Mouse (Mus musculus): ENCODE results near the gene Rpp30. TPM values are rescaled to one million over a fixed set of nuclear protein-coding genes. Genes with fewer than 3 reads are reported as not detected.

The Rpp30 gene
- polyA plus RNA-seq, 1 experiment = 0.44 TPM

- no peaks in the 10 kb centered on the region for H3K27me3 ChIP-seq (ENCODE audit: control insufficient read depth, insufficient read depth, low read length)
- H3K27ac ChIP-seq (ENCODE audit: insufficient read depth, low read depth, low read length) = no peak overlapping the region
- TF ChIP-seq CTCF (IDR thresholded peaks at IDR 0.05; ENCODE audit: extremely low read depth, insufficient read length, insufficient replicate concordance, low read depth, low read length) (peak; percentile 31; the same call in 1 of the 2 replicates), POLR2A (IDR thresholded peaks at IDR 0.05; ENCODE audit: low read depth, low read length) (no peak)
- H3K36me3 ChIP-seq (ENCODE audit: control insufficient read depth, insufficient read depth, low read length) = no peaks in the 10 kb centered on the region
- WGBS = 32% methylated on average over 7 of the region's 7 CpGs
- H3K4me1 ChIP-seq (ENCODE audit: control insufficient read depth, insufficient read depth, insufficient read length, low read length) = peaks cover 1% of the 10 kb centered on the region; the same call in 1 of the 2 replicates
- H3K4me3 ChIP-seq (ENCODE audit: low read depth, low read length) = no peak overlapping the region
Observed at GRCm38 (mm10) chr19:36111054-36111895, 27.8 kb downstream of the Rpp30 start.

GRCm38 (mm10) chr19:36112007-36112406 lies 28.5 kb downstream of the Rpp30 start:
- Histone ChIP-seq H3K27me3 (ENCODE audit: control insufficient read depth, insufficient read depth, low read length) (no peaks in the 10 kb centered on the region), H3K4me1 (ENCODE audit: control insufficient read depth, insufficient read depth, insufficient read length, low read length) (peaks cover 1% of the 10 kb centered on the region; the same call in 1 of the 2 replicates), H3K27ac (ENCODE audit: insufficient read depth, low read depth, low read length) (no peak overlapping the region), H3K36me3 (ENCODE audit: control insufficient read depth, insufficient read depth, low read length) (no peaks in the 10 kb centered on the region), H3K4me3 (ENCODE audit: low read depth, low read length) (no peak overlapping the region)
- TF ChIP-seq POLR2A (IDR thresholded peaks at IDR 0.05; ENCODE audit: low read depth, low read length) = no peak
- no peak for TF ChIP-seq CTCF (IDR thresholded peaks at IDR 0.05; ENCODE audit: extremely low read depth, insufficient read length, insufficient replicate concordance, low read depth, low read length)
- WGBS = 56% methylated on average over 17 of the region's 17 CpGs

GRCm38 (mm10) chr19:36116185-36116584 lies 32.7 kb downstream of the Rpp30 start:
- Histone ChIP-seq H3K4me3 (ENCODE audit: low read depth, low read length) (no peak overlapping the region), H3K36me3 (ENCODE audit: control insufficient read depth, insufficient read depth, low read length) (no peaks in the 10 kb centered on the region), H3K27me3 (ENCODE audit: control insufficient read depth, insufficient read depth, low read length) (no peaks in the 10 kb centered on the region), H3K4me1 (ENCODE audit: control insufficient read depth, insufficient read depth, insufficient read length, low read length) (no peaks in the 10 kb centered on the region), H3K27ac (ENCODE audit: insufficient read depth, low read depth, low read length) (no peak overlapping the region)
- TF ChIP-seq POLR2A (IDR thresholded peaks at IDR 0.05; ENCODE audit: low read depth, low read length) (no peak), CTCF (IDR thresholded peaks at IDR 0.05; ENCODE audit: extremely low read depth, insufficient read length, insufficient replicate concordance, low read depth, low read length) (no peak)
- 80% methylated on average over 4 of the region's 4 CpGs for WGBS

- TF ChIP-seq POLR2A (IDR thresholded peaks at IDR 0.05; ENCODE audit: low read depth, low read length) = no peak
- TF ChIP-seq CTCF (IDR thresholded peaks at IDR 0.05; ENCODE audit: extremely low read depth, insufficient read length, insufficient replicate concordance, low read depth, low read length) = no peak
- H3K4me3 ChIP-seq (ENCODE audit: low read depth, low read length) = no peak overlapping the region
- H3K4me1 ChIP-seq (ENCODE audit: control insufficient read depth, insufficient read depth, insufficient read length, low read length) = no peaks in the 10 kb centered on the region
- no peaks in the 10 kb centered on the region for H3K27me3 ChIP-seq (ENCODE audit: control insufficient read depth, insufficient read depth, low read length)
- no peak overlapping the region for H3K27ac ChIP-seq (ENCODE audit: insufficient read depth, low read depth, low read length)
- 92% methylated on average over 8 of the region's 8 CpGs for WGBS
- no peaks in the 10 kb centered on the region for H3K36me3 ChIP-seq (ENCODE audit: control insufficient read depth, insufficient read depth, low read length)
Observed at GRCm38 (mm10) chr19:36119219-36119618, 35.7 kb downstream of the Rpp30 start.

- TF ChIP-seq CTCF (IDR thresholded peaks at IDR 0.05; ENCODE audit: extremely low read depth, insufficient read length, insufficient replicate concordance, low read depth, low read length) = no peak
- Histone ChIP-seq H3K27ac (ENCODE audit: insufficient read depth, low read depth, low read length) (no peak within 1 kb of the TSS), H3K4me3 (ENCODE audit: low read depth, low read length) (no peak within 1 kb of the TSS), H3K27me3 (ENCODE audit: control insufficient read depth, insufficient read depth, low read length) (no peaks in the 10 kb centered on the region), H3K4me1 (ENCODE audit: control insufficient read depth, insufficient read depth, insufficient read length, low read length) (no peaks in the 10 kb centered on the region), H3K36me3 (ENCODE audit: control insufficient read depth, insufficient read depth, low read length) (no peaks in the 10 kb centered on the region)
- 59% methylated on average over 14 of the region's 14 CpGs for WGBS
Observed at GRCm38 (mm10) chr19:36119783-36120471, 36.4 kb downstream of the Rpp30 start, which contains the start of gene Ankrd1. Gene Ankrd1, minus strand, starts transcription at chr19:36120099.

GRCm38 (mm10) chr19:36124203-36124602 lies 40.7 kb downstream of the Rpp30 start:
- Histone ChIP-seq H3K4me3 (ENCODE audit: low read depth, low read length) (no peak overlapping the region), H3K27me3 (ENCODE audit: control insufficient read depth, insufficient read depth, low read length) (no peaks in the 10 kb centered on the region), H3K36me3 (ENCODE audit: control insufficient read depth, insufficient read depth, low read length) (no peaks in the 10 kb centered on the region), H3K27ac (ENCODE audit: insufficient read depth, low read depth, low read length) (no peak overlapping the region), H3K4me1 (ENCODE audit: control insufficient read depth, insufficient read depth, insufficient read length, low read length) (no peaks in the 10 kb centered on the region)
- 58% methylated on average over 1 of the region's 1 CpGs for WGBS
- TF ChIP-seq POLR2A (IDR thresholded peaks at IDR 0.05; ENCODE audit: low read depth, low read length) (no peak), CTCF (IDR thresholded peaks at IDR 0.05; ENCODE audit: extremely low read depth, insufficient read length, insufficient replicate concordance, low read depth, low read length) (no peak)

GRCm38 (mm10) chr19:36128440-36128839 lies 44.9 kb downstream of the Rpp30 start:
- no peaks in the 10 kb centered on the region for H3K36me3 ChIP-seq (ENCODE audit: control insufficient read depth, insufficient read depth, low read length)
- H3K27ac ChIP-seq (ENCODE audit: insufficient read depth, low read depth, low read length) = no peak overlapping the region
- 90% methylated on average over 3 of the region's 3 CpGs for WGBS

More at GRCm38 (mm10) chr19:36128440-36128839, 44.9 kb downstream of the Rpp30 start:
- TF ChIP-seq POLR2A (IDR thresholded peaks at IDR 0.05; ENCODE audit: low read depth, low read length) = no peak
- Histone ChIP-seq H3K4me3 (ENCODE audit: low read depth, low read length) (no peak overlapping the region), H3K27me3 (ENCODE audit: control insufficient read depth, insufficient read depth, low read length) (no peaks in the 10 kb centered on the region), H3K4me1 (ENCODE audit: control insufficient read depth, insufficient read depth, insufficient read length, low read length) (no peaks in the 10 kb centered on the region)

Measured in small intestine, adult 2 months (tissue).